In the genomic region with DNA sequence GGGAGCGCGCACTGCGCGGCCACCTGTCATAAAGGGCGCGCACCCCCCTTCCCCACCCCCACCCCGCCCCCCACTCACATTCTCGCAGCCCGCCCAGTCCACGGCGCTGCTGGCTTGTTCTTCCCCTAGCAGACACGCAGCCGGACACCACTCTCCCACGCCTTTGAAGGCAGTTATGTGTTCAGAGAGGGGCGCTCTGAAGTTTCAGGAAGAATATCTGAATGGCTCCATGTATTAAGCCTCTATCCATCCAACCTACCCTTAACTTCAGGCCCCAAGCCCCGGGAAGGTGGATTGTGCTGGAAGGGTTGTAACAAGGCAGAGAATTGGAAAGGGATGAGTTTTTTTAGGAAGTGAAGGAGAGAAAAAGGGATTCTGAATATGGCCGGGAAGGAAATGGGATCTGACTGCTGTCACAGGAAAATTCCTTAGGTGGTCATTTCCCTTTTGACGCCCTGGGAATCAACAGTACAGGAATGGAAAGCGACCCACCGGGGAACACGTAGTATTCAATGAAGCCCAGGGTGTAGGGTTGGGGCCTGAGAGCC, we compare ENCODE assay signal across 9 mouse cellular contexts. TPM values are rescaled to one million over a fixed set of nuclear protein-coding genes. Genes with fewer than 3 reads are reported as not detected.
DNase-seq lines count a peak whose midpoint lies in the region; ATAC-seq lines count a peak whose summit lies in the region.
"Had no signal": no experiment of that assay in that cellular context is flagged by ENCODE, and none has a peak within 500 bp of the region (broad histone marks: within the 10 kb centered on the region; RNA-seq: fewer than 3 reads in every experiment).

No protein-coding gene starts in this region.

- H3K4me1 ChIP-seq in heart, embryonic 13.5 days = no peaks in the 10 kb centered on the region
- no peaks in the 10 kb centered on the region for H3K4me1 ChIP-seq in hindbrain, embryonic 14.5 days (replicated peaks; ENCODE audit: control insufficient read depth, insufficient read depth, low read length)
- H3K4me1 ChIP-seq in midbrain, embryonic 14.5 days (ENCODE audit: control insufficient read depth, insufficient read depth, low read length) = no peaks in the 10 kb centered on the region

- H3K9me3 ChIP-seq in heart, embryonic 13.5 days = no peaks in the 10 kb centered on the region; the same call in 1 of the 2 replicates
- H3K9me3 ChIP-seq in hindbrain, embryonic 14.5 days (ENCODE audit: control insufficient read depth, low read length) = no peaks in the 10 kb centered on the region
- H3K9me3 ChIP-seq in midbrain, embryonic 14.5 days (ENCODE audit: control insufficient read depth, low read length) = no peaks in the 10 kb centered on the region

- peaks cover 64% of the 10 kb centered on the region for H3K27me3 ChIP-seq in heart, embryonic 13.5 days (replicated peaks)
- peaks cover 26% of the 10 kb centered on the region for H3K27me3 ChIP-seq in hindbrain, embryonic 14.5 days (ENCODE audit: control insufficient read depth, insufficient read depth, low read length)
- no peaks in the 10 kb centered on the region; the same call in none of the 2 replicates for H3K27me3 ChIP-seq in midbrain, embryonic 14.5 days (ENCODE audit: control insufficient read depth, insufficient read depth, low read length)

- H3K9ac ChIP-seq in heart, embryonic 13.5 days = peak overlapping the region; percentile 81
- peak overlapping the region; percentile 82 for H3K9ac ChIP-seq in hindbrain, embryonic 14.5 days
- peak overlapping the region; percentile 81 for H3K9ac ChIP-seq in midbrain, embryonic 14.5 days (replicated peaks; ENCODE audit: low read length)

- no peaks in the 10 kb centered on the region for H3K36me3 ChIP-seq in heart, embryonic 13.5 days
- H3K36me3 ChIP-seq in hindbrain, embryonic 14.5 days (replicated peaks; ENCODE audit: control insufficient read depth, insufficient read depth) = no peaks in the 10 kb centered on the region
- H3K36me3 ChIP-seq in midbrain, embryonic 14.5 days (ENCODE audit: control insufficient read depth, insufficient read depth, low read length) = no peaks in the 10 kb centered on the region
- H3K36me3 ChIP-seq: G1E had no signal

- DNase-seq in heart, adult 9 months (ENCODE audit: low spot score in 2 of 2) = no peak
- DNase-seq in embryo, embryonic 10.5 days (ENCODE audit: low spot score) = peak; percentile 19
- peak; percentile 30 for DNase-seq in hindbrain, embryonic 14.5 days (ENCODE audit: low spot score)
- DNase-seq in midbrain, embryonic 14.5 days = peak; percentile 67
- DNase-seq in urinary bladder, postnatal 36 days (ENCODE audit: low spot score in 2 of 2) = no peak
- DNase-seq in thymus, postnatal 0 days (ENCODE audit: low spot score) = no peak
- DNase-seq in left cerebral cortex, adult 9 months (ENCODE audit: low spot score in 2 of 2) = no peak

- ATAC-seq in heart, embryonic 13.5 days (ENCODE audit: extremely low read depth, insufficient number of reproducible peaks, low FRiP score, low TSS enrichment) = no peak
- peak; percentile 60; the same call in 1 of the 2 replicates for ATAC-seq in hindbrain, embryonic 14.5 days (ENCODE audit: low FRiP score)
- ATAC-seq in midbrain, embryonic 14.5 days (ENCODE audit: low FRiP score, low TSS enrichment) = peak; percentile 51

- peak overlapping the region; percentile 56; the same call in 1 of the 2 replicates for H3K27ac ChIP-seq in heart, embryonic 13.5 days (replicated peaks)
- peak overlapping the region; percentile 96 for H3K27ac ChIP-seq in hindbrain, embryonic 14.5 days
- H3K27ac ChIP-seq in midbrain, embryonic 14.5 days (replicated peaks; ENCODE audit: low read depth, low read length) = peak overlapping the region; percentile 94

- peak overlapping the region; percentile 77 for H3K4me2 ChIP-seq in heart, embryonic 13.5 days
- peak overlapping the region; percentile 62 for H3K4me2 ChIP-seq in hindbrain, embryonic 14.5 days (replicated peaks)
- H3K4me2 ChIP-seq in midbrain, embryonic 14.5 days (ENCODE audit: low read length) = peak overlapping the region; percentile 58

- WGBS in heart, embryonic 13.5 days = 8% methylated on average over 19 of the region's 21 CpGs
- 25% methylated on average over 21 of the region's 21 CpGs for WGBS in hindbrain, embryonic 14.5 days
- WGBS in midbrain, embryonic 14.5 days = 28% methylated on average over 21 of the region's 21 CpGs

- peak overlapping the region; percentile 61 for H3K4me3 ChIP-seq in heart, embryonic 13.5 days
- peak overlapping the region; percentile 62 for H3K4me3 ChIP-seq in hindbrain, embryonic 14.5 days (replicated peaks; ENCODE audit: low read length)
- peak overlapping the region; percentile 58 for H3K4me3 ChIP-seq in midbrain, embryonic 14.5 days (replicated peaks; ENCODE audit: low read depth, low read length)

RNA-seq across cellular contexts. Expression of gene Nexmif, which starts 0.7 kb away (rescaled TPM):
- 1.3 and 1.4 TPM in 2 replicates for polyA plus RNA-seq in heart, embryonic 13.5 days (2015; fragmentation: Nextera tagmentation; extraction: Ambion mirVana)
- 16.2 and 17.5 TPM in 2 replicates for polyA plus RNA-seq in hindbrain, embryonic 14.5 days (2014; fragmentation: Nextera tagmentation; extraction: Ambion mirVana)
- polyA plus RNA-seq in midbrain, embryonic 14.5 days (2014; fragmentation: Nextera tagmentation; extraction: Ambion mirVana) = 19.1 and 22.0 TPM in 2 replicates
- 0.09 and 0.10 TPM in 2 replicates for polyA plus RNA-seq in thymus, postnatal 0 days (2015; fragmentation: Nextera tagmentation; extraction: Ambion mirVana)
- polyA plus RNA-seq: G1E had no signal

Comparison
In these comparisons a context has a peak if more than half of its experiments do, and no peak if none do; other contexts are left out.
1. DNase-seq: peak in embryo, embryonic 10.5 days (single experiment), hindbrain, embryonic 14.5 days (single experiment) and midbrain, embryonic 14.5 days (single experiment); none in heart, adult 9 months (0 of 2), urinary bladder, postnatal 36 days (0 of 2), thymus, postnatal 0 days (single experiment) and left cerebral cortex, adult 9 months (0 of 2).
2. Peak in every context shown above with its lines, with median percentiles within 50 percentile points of each other: H3K27ac ChIP-seq, H3K4me2 ChIP-seq, H3K4me3 ChIP-seq and H3K9ac ChIP-seq.